Mouse (Mus musculus) urinary bladder, postnatal 25 days (tissue): Measurements from ENCODE around the gene Lgsn.

ENCODE experiments used
- DNase-seq: peaks from one replicate; pipeline ENCODE4 v3.0.0; 2022; ENCODE audit warnings: low spot score

Lgsn gene

GRCm38 (mm10) chr1:31176101-31176500 is at the start of gene Lgsn:
TSS of gene Lgsn (plus strand) at chr1:31176401.
- no peak for DNase-seq

GRCm38 (mm10) chr1:31138387-31138786 is 37.8 kb upstream of the Lgsn start:
- no peak for DNase-seq

- no peak for DNase-seq
Measured at GRCm38 (mm10) chr1:31142288-31143094, 33.7 kb upstream of the Lgsn start.

GRCm38 (mm10) chr1:31143571-31143970 is 32.6 kb upstream of the Lgsn start:
- DNase-seq = no peak

DNA sequence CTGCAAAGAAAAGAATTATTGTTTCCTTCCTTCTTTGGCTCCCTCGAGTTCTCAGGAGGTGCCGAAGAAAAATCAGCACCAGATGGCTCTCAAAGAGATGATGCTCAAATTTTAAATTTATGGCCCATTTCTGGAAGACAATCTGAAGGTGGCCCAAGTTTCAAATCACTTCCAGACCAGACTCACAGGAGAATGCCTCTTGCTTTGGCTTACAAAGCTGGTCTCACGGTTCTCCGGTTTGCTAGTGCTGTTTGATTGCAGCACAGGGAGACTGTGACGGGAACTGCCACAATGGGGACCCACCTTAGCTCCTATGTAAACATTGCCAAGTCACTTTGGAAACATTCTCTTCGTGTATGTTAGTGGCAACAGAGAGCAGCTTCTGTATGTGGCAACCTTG is 26.5 kb upstream of the Lgsn start:
- DNase-seq = no peak

GRCm38 (mm10) chr1:31150546-31150945 is 25.7 kb upstream of the Lgsn start:
- no peak for DNase-seq

DNA sequence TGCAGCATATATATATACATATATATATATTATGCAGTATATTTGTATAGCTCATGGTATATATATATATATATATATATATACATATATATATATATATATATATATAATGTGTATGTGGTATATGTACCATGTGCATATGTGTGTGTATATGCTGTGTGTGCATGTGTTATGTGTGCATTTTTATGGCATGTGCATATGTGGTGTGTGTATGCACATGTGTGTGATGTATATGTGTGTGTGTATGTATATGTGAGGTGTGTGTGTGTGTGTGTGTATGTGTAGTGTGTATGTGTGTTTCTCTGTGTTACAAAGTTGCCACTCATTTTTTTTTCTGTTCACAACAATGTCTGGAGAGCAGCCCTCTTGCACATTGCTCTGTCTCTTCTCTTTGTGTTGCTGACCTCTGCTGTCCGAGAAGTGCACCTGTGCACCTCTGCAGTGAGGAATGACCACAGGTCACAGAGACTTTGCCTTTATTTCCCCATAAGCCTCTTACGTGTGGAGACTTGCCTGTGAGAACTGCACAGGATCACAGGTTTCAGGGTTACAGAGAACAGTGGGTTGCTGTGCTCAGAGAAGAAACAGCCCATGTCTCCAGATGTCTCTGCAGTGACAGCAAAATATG is 23.3 kb upstream of the Lgsn start:
- DNase-seq = no peak

DNA sequence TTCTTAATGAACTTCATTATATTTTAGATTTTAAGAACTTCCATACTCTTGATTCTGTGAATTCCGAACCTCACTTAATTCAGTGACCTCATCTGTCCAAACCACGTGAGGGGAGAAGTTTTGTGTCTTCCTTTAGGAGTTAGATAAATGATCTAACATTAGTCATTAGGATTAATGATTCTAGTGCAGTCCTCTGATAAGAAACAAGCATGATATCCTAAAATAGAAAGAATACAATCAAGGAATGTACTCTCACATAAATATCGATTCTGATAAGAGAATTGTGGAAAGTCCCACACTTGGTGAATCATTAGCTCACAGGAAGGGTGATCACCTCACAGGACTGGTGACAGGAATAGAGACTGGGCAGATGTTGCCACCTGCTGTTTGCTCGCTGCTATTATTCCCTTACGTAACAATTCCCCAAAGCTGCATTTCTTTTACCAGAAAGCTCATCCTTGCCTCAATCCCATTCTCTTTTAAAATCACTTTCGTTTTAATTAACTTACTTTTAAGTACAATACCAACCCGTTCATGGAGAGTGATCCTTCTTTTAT is 22.3 kb upstream of the Lgsn start:
- no peak for DNase-seq

- DNase-seq = no peak
Measured at GRCm38 (mm10) chr1:31156185-31156584, 20.0 kb upstream of the Lgsn start.

DNA sequence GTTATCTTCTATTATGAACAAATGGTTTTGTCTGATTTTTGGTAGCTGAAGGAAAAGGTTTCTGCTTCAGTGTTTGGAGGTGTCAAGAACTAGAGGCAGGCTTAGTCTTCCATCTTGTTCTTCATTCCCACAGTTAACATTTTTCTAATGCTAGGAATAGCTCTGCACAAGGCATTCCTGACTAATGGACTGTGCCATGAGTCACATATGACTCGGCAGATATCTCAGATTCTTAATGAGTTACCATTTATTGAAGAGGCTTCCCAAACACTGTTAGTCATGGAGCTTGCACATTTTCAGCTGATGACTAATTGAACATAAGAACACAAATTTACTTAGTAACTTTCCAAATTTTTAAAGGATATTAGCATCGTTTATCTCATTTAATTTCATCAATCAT is 19.3 kb upstream of the Lgsn start:
- no peak for DNase-seq

DNA sequence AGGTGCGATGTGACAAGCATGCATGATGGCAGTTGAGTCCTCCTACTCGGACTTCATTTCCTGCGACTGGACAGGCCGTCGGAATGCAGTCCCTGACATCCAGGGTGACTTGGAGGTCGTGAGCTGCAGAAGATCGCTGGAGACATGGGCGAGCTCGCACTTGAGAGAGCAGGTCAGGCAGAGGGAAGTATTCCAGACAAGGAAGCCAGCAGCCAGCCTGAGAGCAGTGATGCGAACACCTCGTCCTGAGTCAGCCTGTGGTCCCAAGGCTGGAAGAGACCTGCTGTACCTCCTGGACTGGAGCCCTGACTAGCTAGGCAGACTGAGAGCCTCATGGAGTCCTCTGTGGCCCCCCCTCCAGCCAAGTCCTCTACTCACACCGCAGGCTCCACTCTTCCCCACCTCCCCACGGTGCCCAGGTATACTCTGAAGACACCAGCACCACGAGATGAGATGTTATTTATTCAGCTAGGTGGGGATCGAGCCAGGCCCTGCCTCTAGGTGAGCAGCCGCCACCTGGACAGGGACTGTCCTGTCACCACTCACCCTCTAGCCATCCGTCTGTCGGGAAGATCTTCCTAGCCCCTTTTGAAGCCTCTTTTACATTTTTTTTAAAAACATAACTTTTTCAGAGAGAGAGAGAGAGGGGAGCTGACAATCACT is 11.5 kb upstream of the Lgsn start:
- DNase-seq = no peak

DNA sequence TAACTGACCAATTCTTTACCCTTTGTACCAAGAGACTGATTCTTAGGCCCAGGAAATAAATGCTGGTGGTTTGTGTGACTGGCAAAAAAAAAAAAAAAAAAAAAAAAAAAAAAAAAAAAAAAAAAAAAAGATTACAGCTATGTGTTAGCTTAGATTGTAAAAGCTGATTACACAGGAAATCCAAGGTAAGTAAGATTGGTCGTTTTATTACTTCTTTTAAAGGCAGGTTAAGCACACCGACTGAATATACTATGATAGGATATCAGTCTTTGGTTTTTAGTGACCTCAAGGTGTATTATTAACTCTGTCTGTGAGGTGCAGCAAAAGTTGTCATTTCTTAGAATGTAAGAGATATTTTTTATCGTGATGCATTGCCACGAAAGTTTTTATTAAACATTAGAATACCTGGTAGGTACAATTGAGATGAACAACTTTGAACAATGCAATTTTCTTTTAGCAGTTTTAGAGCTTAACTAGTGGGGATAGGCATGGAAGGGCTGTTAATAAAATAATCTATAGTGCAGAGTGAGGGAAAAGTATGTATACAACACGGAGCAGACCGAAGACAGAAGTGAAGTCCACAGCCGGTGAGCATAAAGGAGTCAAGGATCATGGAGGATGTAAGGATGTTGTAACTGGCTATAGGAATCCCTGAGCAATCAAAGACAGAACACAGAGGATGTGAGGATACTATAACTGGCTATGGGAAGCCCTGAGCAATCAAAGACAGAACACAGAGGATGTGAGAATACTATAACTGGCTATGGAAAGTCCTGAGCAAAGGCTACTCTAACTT is 10.7 kb upstream of the Lgsn start:
- no peak for DNase-seq

DNA sequence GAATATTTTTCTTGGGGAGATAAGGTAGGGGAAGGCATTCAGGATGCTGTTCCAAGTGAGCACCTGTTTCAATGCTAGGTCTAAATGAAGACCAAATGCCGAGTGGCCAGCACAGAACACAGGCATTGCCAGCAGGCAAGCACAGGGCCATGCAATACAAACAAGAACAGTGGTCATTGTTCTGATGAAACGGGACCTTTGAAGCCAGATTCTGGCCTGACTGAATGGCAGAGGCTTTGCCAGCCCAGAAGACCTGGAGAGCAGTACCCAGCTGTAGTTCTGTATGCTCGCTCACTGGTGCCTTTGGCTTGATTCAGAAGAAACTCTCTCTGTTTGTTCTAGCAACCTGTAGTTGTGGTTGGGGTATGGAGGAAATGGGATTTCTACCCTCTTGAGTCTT is 800 bp upstream of the Lgsn start:
- DNase-seq = no peak

- no peak for DNase-seq
Measured at GRCm38 (mm10) chr1:31178264-31178663, 2.1 kb downstream of the Lgsn start.

GRCm38 (mm10) chr1:31190237-31190866 is 14.2 kb downstream of the Lgsn start:
- no peak for DNase-seq

GRCm38 (mm10) chr1:31195633-31196032 is 19.4 kb downstream of the Lgsn start:
- DNase-seq = no peak

GRCm38 (mm10) chr1:31196959-31197358 is 20.8 kb downstream of the Lgsn start:
- DNase-seq = no peak

GRCm38 (mm10) chr1:31203771-31204170 is 27.6 kb downstream of the Lgsn start:
- DNase-seq = no peak

DNA sequence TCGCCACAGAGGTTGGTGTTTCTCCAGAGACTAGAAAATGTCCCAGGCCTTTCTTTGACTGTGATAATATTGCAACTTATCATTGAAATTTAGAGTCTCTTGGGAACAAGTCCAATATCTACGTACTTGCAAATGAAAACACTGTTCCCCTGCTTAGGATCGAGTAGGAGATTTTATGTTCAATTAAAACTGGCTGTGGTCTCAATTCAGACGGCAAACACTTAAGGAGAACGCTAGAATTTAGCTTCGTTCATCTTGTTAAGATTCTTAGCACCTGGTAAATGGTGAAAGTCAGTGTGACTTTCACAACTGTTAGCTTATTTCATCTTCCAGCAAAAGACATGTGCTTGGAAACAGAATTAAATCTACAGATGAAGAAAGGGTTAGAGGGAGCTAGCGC is 29.1 kb downstream of the Lgsn start:
- DNase-seq = no peak

DNA sequence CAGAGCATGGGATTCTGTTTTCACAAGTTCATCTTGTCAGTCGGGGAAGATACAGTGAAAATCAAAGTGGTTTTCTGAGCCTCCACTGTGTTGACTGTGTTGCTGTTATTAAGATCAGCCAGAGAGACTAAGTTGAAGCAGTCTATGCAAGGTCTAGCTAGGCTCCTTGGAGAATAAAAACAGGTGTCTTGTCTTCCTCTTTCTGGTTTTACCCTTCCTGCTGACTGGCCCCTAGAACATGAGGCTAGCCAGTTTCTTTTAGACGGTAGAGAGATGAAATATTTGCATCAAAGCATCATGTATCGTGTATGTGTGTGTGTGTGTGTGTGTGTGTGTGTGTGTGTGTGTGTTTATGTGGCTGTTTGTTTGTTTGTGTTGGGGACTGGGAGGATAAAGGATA is 29.6 kb downstream of the Lgsn start:
- no peak for DNase-seq

DNA sequence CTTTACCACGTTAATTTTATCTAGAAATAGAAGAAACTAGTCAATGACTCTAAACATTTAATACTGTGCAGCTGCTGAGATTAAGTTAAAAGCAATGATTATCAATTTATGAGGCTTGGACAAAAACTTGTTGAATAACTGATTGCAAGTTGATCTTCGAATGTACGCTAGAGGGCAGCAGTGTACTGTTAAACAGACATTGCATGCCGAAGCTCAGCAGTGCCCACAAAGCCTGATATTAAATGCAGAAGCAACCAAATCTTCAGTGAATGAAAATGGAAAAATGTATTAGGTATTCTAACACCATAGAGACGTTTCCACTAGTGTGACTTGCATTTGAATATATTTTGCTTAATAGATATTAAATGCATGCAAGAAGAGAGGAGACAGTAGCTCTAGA is 33.9 kb downstream of the Lgsn start:
- peak; percentile 38 for DNase-seq

DNA sequence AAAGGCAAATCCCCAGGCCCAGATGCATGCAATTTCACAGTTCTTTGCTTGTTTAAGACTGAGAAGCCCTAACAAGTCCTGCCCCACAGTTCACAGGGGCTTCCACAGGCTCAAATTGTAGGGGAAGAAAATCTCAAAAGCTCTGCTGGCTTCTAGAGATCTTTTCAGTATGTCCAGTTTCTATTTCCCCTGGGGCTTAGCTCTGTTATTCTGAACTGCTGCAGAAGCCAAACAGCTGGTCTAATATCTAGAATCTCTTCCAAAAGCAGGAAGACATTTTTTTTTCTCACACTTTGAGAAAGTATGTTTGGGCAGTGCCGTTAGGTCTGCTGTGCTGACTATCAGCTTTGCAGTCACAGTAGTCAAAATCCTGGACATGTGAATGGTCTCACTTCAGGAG is 38.6 kb downstream of the Lgsn start:
- no peak for DNase-seq
